Mouse (Mus musculus) spleen, adult 2 months (tissue): ENCODE measurements at regions not wholly inside any gene's neighbourhood (a gene's known extent, or its start where the extent isn't known, plus 50 kb on each side); places are given as distances from the start of the nearest gene placed in this dataset.

Experiments used
- CTCF ChIP-seq: fragments of 200-500 bp; IDR thresholded peaks from 2 replicates; pipeline ENCODE4 v1.5.1; 2011; ENCODE audit warnings: mild to moderate bottlenecking, inconsistent platforms; ENCODE audit not compliant: insufficient read depth, insufficient read length, insufficient replicate concordance; ENCODE audit errors: extremely low read depth
- POLR2A ChIP-seq: fragments of 200-500 bp; IDR thresholded peaks from 2 replicates; pipeline ENCODE4 v1.6.1; 2011; ENCODE audit warnings: low read depth, low read length, inconsistent platforms

GRCm38 (mm10) chr3:51132736-51133135, 91.5 kb upstream of the Noct start:
- TF ChIP-seq POLR2A (no peak), CTCF (no peak)
